Mouse (Mus musculus) C2C12 (cell line): Measurements from ENCODE around the gene Scamp4.

ENCODE experiments used
- CEBPB ChIP-seq: IDR thresholded peaks from one replicate; pipeline ENCODE4 v1.6.1; 2011; ENCODE audit warnings: low read depth, mild to moderate bottlenecking, control low read depth, moderate library complexity
- CTCF ChIP-seq: IDR thresholded peaks from one replicate; pipeline ENCODE4 v1.5.1; 2011; ENCODE audit not compliant: control insufficient read depth, insufficient read depth, insufficient read length
- FOSL1 ChIP-seq: IDR thresholded peaks from one replicate; pipeline ENCODE4 v1.8.0; 2011; ENCODE audit warnings: mild to moderate bottlenecking, low read length; ENCODE audit not compliant: poor library complexity, insufficient read depth, severe bottlenecking
- MAX ChIP-seq: IDR thresholded peaks from one replicate; pipeline ENCODE4 v1.6.1; 2011; ENCODE audit warnings: mild to moderate bottlenecking, control low read depth
- MYOD1 ChIP-seq: IDR thresholded peaks from one replicate; pipeline ENCODE4 v1.6.1; 2011; ENCODE audit warnings: low read depth; ENCODE audit not compliant: control insufficient read depth, insufficient read length
- MYOG ChIP-seq: IDR thresholded peaks from one replicate; pipeline ENCODE4 v1.6.1; 2011; ENCODE audit not compliant: control insufficient read depth, insufficient read length; ENCODE audit errors: extremely low read depth
- USF1 ChIP-seq: IDR thresholded peaks from one replicate; pipeline ENCODE4 v1.6.1; 2011; ENCODE audit warnings: low read depth, mild to moderate bottlenecking, control low read depth, moderate library complexity

GRCm38 (mm10) chr10:80561116-80561944 is 41.3 kb upstream of the Scamp4 start, which contains the start of gene Rexo1:
- no peak for TF ChIP-seq USF1
- peak; percentile 52 for TF ChIP-seq CTCF
- TF ChIP-seq MAX, result peak; percentile 99
- no peak for TF ChIP-seq CEBPB
- no peak for TF ChIP-seq FOSL1
- TF ChIP-seq MYOD1, result no peak
- TF ChIP-seq MYOG, result no peak
